Mouse (Mus musculus): ENCODE data around the gene Rimklb. TPM values are rescaled to one million over a fixed set of nuclear protein-coding genes. Genes with fewer than 3 reads are reported as not detected.
"Not testable (repeated sequence)": the region's sequence is repeated elsewhere in the genome, so short reads cannot be mapped to it uniquely, and the experiment has no call there.

The Rimklb gene
- 0.34 TPM in 1 of 2 replicates, not detected in the other for polyA plus RNA-seq (2015; fragmentation: Nextera tagmentation; extraction: Ambion mirVana)

DNA sequence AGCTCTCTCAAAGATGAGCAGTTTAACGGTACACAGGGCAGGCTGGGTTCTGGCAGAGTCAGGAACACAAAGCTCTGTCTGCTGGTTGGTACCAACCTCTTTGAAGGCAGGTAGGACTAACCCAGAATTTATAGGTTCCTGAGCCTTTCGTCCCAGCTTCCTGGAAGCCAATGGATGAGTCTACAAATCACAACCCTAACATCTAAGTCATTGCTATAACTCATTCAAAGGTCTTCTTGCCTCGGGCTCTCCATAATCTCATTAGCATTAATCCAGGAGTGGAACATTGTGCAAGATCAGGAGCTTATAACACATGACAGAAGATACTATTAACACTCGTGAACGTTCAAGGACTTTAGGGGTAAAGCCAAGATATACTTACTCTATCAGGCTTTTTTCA lies at the start of gene Rimklb:
Gene Rimklb (minus strand): TSS at position 101 of the 400 bp plus-strand sequence.
- ATAC-seq (no peak), DNase-seq (no peak)
- no peaks in the 10 kb centered on the region for H3K36me3 ChIP-seq (replicated peaks; ENCODE audit: insufficient read depth, low read length)
- no peaks in the 10 kb centered on the region for H3K4me1 ChIP-seq (ENCODE audit: insufficient read depth)
- no peak within 1 kb of the TSS for H3K4me2 ChIP-seq (ENCODE audit: low read depth, low read length)
- no peak within 1 kb of the TSS for H3K4me3 ChIP-seq (ENCODE audit: low read depth, low read length)
- no peak within 1 kb of the TSS for H3K9ac ChIP-seq (replicated peaks)
- no peak within 1 kb of the TSS for H3K27ac ChIP-seq (ENCODE audit: low read depth)
- H3K9me3 ChIP-seq (ENCODE audit: low read length), result no peaks in the 10 kb centered on the region
- WGBS (ENCODE audit: insufficient replicate concordance), result 74% methylated on average over 5 of the region's 5 CpGs
- TF ChIP-seq CTCF (IDR thresholded peaks at IDR 0.05; ENCODE audit: low read depth) (no peak), EP300 (IDR thresholded peaks at IDR 0.05; ENCODE audit: low read depth) (no peak)
- peaks cover 38% of the 10 kb centered on the region for H3K27me3 ChIP-seq (ENCODE audit: insufficient read depth, low read length)

DNA sequence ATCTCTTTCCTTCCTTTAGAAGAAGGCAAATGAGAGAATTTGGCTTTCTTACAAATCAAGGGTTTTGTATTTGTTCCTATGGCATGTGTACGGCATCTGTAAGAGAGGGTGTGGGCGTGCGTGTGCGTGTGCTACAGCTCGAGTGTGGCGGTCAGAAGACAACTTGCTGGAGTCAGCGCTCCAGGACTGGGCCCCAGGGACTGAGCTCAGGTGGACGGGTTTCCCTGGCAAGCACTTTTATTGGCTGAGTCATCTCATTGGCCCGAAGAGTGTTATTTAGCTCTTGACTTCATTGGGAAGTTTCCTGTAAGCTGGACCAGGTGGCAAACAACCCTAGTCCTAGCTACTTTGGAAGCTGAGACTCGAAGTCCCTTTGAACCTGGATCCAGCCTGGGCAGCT lies 47.4 kb upstream of the Rimklb start:
- Histone ChIP-seq H3K27ac (ENCODE audit: low read depth) (no peak overlapping the region), H3K4me3 (ENCODE audit: low read depth, low read length) (no peak overlapping the region), H3K9ac (replicated peaks) (no peak overlapping the region), H3K36me3 (replicated peaks; ENCODE audit: insufficient read depth, low read length) (no peaks in the 10 kb centered on the region), H3K27me3 (ENCODE audit: insufficient read depth, low read length) (no peaks in the 10 kb centered on the region), H3K4me1 (ENCODE audit: insufficient read depth) (no peaks in the 10 kb centered on the region), H3K9me3 (ENCODE audit: low read length) (no peaks in the 10 kb centered on the region), H3K4me2 (ENCODE audit: low read depth, low read length) (no peak overlapping the region)
- 80% methylated on average over 10 of the region's 10 CpGs for WGBS (ENCODE audit: insufficient replicate concordance)
- TF ChIP-seq EP300 (IDR thresholded peaks at IDR 0.05; ENCODE audit: low read depth) (no peak), CTCF (IDR thresholded peaks at IDR 0.05; ENCODE audit: low read depth) (no peak)
- ATAC-seq (no peak), DNase-seq (no peak)

GRCm38 (mm10) chr6:122545289-122545882 lies 46.8 kb upstream of the Rimklb start:
- Histone ChIP-seq H3K4me2 (ENCODE audit: low read depth, low read length) (no peak overlapping the region), H3K9me3 (ENCODE audit: low read length) (no peaks in the 10 kb centered on the region), H3K4me3 (ENCODE audit: low read depth, low read length) (no peak overlapping the region), H3K9ac (replicated peaks) (no peak overlapping the region), H3K27ac (ENCODE audit: low read depth) (no peak overlapping the region), H3K27me3 (ENCODE audit: insufficient read depth, low read length) (no peaks in the 10 kb centered on the region), H3K4me1 (ENCODE audit: insufficient read depth) (no peaks in the 10 kb centered on the region), H3K36me3 (replicated peaks; ENCODE audit: insufficient read depth, low read length) (no peaks in the 10 kb centered on the region)
- no peak for DNase-seq
- no peak for TF ChIP-seq EP300 (IDR thresholded peaks at IDR 0.05; ENCODE audit: low read depth)
- no peak for TF ChIP-seq CTCF (IDR thresholded peaks at IDR 0.05; ENCODE audit: low read depth)
- ATAC-seq, result no peak
- WGBS (ENCODE audit: insufficient replicate concordance), result 57% methylated on average over 9 of the region's 9 CpGs

GRCm38 (mm10) chr6:122544672-122545071 lies 46.1 kb upstream of the Rimklb start:
- H3K4me1 ChIP-seq (ENCODE audit: insufficient read depth), result no peaks in the 10 kb centered on the region
- no peak overlapping the region for H3K4me3 ChIP-seq (ENCODE audit: low read depth, low read length)
- no peak for TF ChIP-seq EP300 (IDR thresholded peaks at IDR 0.05; ENCODE audit: low read depth)
- no peak for TF ChIP-seq CTCF (IDR thresholded peaks at IDR 0.05; ENCODE audit: low read depth)
- no peak overlapping the region for H3K27ac ChIP-seq (ENCODE audit: low read depth)
- H3K27me3 ChIP-seq (ENCODE audit: insufficient read depth, low read length), result no peaks in the 10 kb centered on the region
- H3K9ac ChIP-seq (replicated peaks), result no peak overlapping the region
- WGBS (ENCODE audit: insufficient replicate concordance), result 81% methylated on average over 1 of the region's 1 CpGs
- no peaks in the 10 kb centered on the region for H3K36me3 ChIP-seq (replicated peaks; ENCODE audit: insufficient read depth, low read length)
- ATAC-seq, result no peak
- H3K9me3 ChIP-seq (ENCODE audit: low read length), result no peaks in the 10 kb centered on the region
- DNase-seq, result no peak
- no peak overlapping the region for H3K4me2 ChIP-seq (ENCODE audit: low read depth, low read length)

DNA sequence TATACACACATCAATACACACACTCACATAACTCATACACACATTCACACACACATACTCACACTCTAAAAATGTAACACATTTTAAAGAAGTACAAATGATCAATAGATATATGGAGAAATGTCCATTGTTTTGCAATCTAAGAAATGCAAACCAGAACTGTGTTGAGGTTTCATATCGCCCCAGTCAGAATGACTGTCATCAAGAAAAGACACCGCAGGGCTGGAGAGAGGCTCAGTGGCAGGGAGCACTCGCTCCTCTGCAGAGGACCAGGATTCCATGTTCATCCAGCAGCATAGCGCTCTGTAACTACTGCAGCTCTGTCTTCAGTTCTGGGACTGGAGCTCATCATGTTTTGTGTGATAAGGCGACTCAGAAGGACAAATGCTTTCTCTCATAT lies 45.0 kb upstream of the Rimklb start:
- Histone ChIP-seq H3K36me3 (replicated peaks; ENCODE audit: insufficient read depth, low read length) (no peaks in the 10 kb centered on the region), H3K9me3 (ENCODE audit: low read length) (no peaks in the 10 kb centered on the region), H3K9ac (replicated peaks) (no peak overlapping the region), H3K27me3 (ENCODE audit: insufficient read depth, low read length) (no peaks in the 10 kb centered on the region), H3K4me1 (ENCODE audit: insufficient read depth) (no peaks in the 10 kb centered on the region), H3K4me2 (ENCODE audit: low read depth, low read length) (no peak overlapping the region), H3K27ac (ENCODE audit: low read depth) (no peak overlapping the region), H3K4me3 (ENCODE audit: low read depth, low read length) (no peak overlapping the region)
- TF ChIP-seq EP300 (IDR thresholded peaks at IDR 0.05; ENCODE audit: low read depth) (no peak), CTCF (IDR thresholded peaks at IDR 0.05; ENCODE audit: low read depth) (no peak)
- ATAC-seq (no peak), DNase-seq (no peak)
- 72% methylated on average over 5 of the region's 5 CpGs for WGBS (ENCODE audit: insufficient replicate concordance)

DNA sequence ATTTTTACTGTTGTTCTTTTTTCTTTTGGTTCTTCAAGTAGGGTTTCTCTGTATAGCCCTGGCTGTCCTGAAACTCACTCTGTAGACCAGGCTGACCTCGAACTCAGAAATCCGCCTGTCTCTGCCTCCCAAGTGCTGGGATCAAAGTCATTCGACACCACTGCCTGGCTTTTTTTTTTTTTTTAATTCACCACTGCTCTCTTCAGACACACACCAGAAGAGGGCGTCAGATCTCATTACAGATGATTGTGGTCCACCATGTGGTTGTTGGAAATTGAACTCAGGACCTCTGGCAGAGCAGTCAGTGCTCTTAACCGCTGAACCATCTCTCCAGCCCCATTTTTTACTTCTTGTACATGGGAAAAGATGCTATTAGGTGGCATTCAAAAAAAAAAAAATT lies 43.9 kb upstream of the Rimklb start:
- H3K36me3 ChIP-seq (replicated peaks; ENCODE audit: insufficient read depth, low read length); H3K9me3 ChIP-seq (ENCODE audit: low read length); ATAC-seq; H3K27me3 ChIP-seq (ENCODE audit: insufficient read depth, low read length); H3K4me3 ChIP-seq (ENCODE audit: low read depth, low read length); H3K4me2 ChIP-seq (ENCODE audit: low read depth, low read length); H3K27ac ChIP-seq (ENCODE audit: low read depth); DNase-seq; H3K9ac ChIP-seq (replicated peaks); H3K4me1 ChIP-seq (ENCODE audit: insufficient read depth): not testable (repeated sequence)
- WGBS (ENCODE audit: insufficient replicate concordance), result 68% methylated on average over 5 of the region's 5 CpGs

- no peaks in the 10 kb centered on the region for H3K36me3 ChIP-seq (replicated peaks; ENCODE audit: insufficient read depth, low read length)
- no peaks in the 10 kb centered on the region for H3K27me3 ChIP-seq (ENCODE audit: insufficient read depth, low read length)
- no peaks in the 10 kb centered on the region for H3K9me3 ChIP-seq (ENCODE audit: low read length)
- no peak overlapping the region for H3K27ac ChIP-seq (ENCODE audit: low read depth)
- H3K9ac ChIP-seq (replicated peaks), result no peak overlapping the region
- DNase-seq (no peak), ATAC-seq (no peak)
- H3K4me3 ChIP-seq (ENCODE audit: low read depth, low read length), result no peak overlapping the region
- TF ChIP-seq CTCF (IDR thresholded peaks at IDR 0.05; ENCODE audit: low read depth) (no peak), EP300 (IDR thresholded peaks at IDR 0.05; ENCODE audit: low read depth) (no peak)
- WGBS (ENCODE audit: insufficient replicate concordance), result 87% methylated on average over 9 of the region's 9 CpGs
- H3K4me1 ChIP-seq (ENCODE audit: insufficient read depth), result no peaks in the 10 kb centered on the region
- H3K4me2 ChIP-seq (ENCODE audit: low read depth, low read length), result no peak overlapping the region
These were observed 41.0 kb upstream of the Rimklb start for GRCm38 (mm10) chr6:122539564-122539963.
